Mouse (Mus musculus) kidney, postnatal 0 days (tissue): ENCODE data around the gene Rfx7. TPM values are rescaled to one million over a fixed set of nuclear protein-coding genes. Genes with fewer than 3 reads are reported as not detected.
"Not testable (repeated sequence)": the region's sequence is repeated elsewhere in the genome, so short reads cannot be mapped to it uniquely, and the experiment has no call there.

Experiments used
- ATAC-seq: fragments of 200-750 bp; cut with Nextera tagmentation; replicated peaks from 2 replicates; pipeline ENCODE4 v1.8.0; 2017; ENCODE audit warnings: low read depth, moderate number of reproducible peaks, moderate TSS enrichment, moderate library complexity; ENCODE audit not compliant: low FRiP score
- DNase-seq: peaks from one replicate; pipeline ENCODE4 v3.0.0-alpha.2; 2016; ENCODE audit warnings: low spot score
- H3K27ac ChIP-seq: fragments of 300-500 bp; sonication (generic); 2 replicates; pipeline ENCODE4 v1.5.1; 2014; ENCODE audit warnings: mild to moderate bottlenecking
- H3K27me3 ChIP-seq: fragments of 300-500 bp; sonication (generic); 2 replicates; pipeline ENCODE4 v1.6.1; 2014; ENCODE audit warnings: low read length, mixed read lengths; ENCODE audit not compliant: insufficient read depth
- H3K36me3 ChIP-seq: fragments of 300-500 bp; sonication (generic); 2 replicates; pipeline ENCODE4 v1.6.1; 2014; ENCODE audit warnings: low read length, mixed read lengths; ENCODE audit not compliant: insufficient read depth
- H3K4me1 ChIP-seq: fragments of 300-500 bp; sonication (generic); replicated peaks from 2 replicates; pipeline ENCODE4 v1.6.1; 2014; ENCODE audit warnings: antibody characterized with exemption, low read length, mixed read lengths; ENCODE audit not compliant: insufficient read depth
- H3K4me2 ChIP-seq: fragments of 300-500 bp; sonication (generic); 2 replicates; pipeline ENCODE4 v1.6.1; 2014; ENCODE audit warnings: mild to moderate bottlenecking, low read length, moderate library complexity, mixed read lengths
- H3K4me3 ChIP-seq: fragments of 300-500 bp; sonication (generic); replicated peaks from 2 replicates; pipeline ENCODE4 v1.5.1; 2014; ENCODE audit warnings: low read depth, low read length
- H3K9ac ChIP-seq: fragments of 300-500 bp; sonication (generic); 2 replicates; pipeline ENCODE4 v1.6.1; 2014; ENCODE audit warnings: low read depth, low read length
- H3K9me3 ChIP-seq: fragments of 300-500 bp; sonication (generic); replicated peaks from 2 replicates; pipeline ENCODE4 v1.6.1; 2016; ENCODE audit warnings: low read length, inconsistent platforms, mixed read lengths
- CTCF ChIP-seq: IDR thresholded peaks from 2 replicates; pipeline ENCODE4 v1.5.1; 2016; ENCODE audit warnings: antibody characterized with exemption, low read depth, mild to moderate bottlenecking, moderate library complexity
- WGBS: fragments of 180-500 bp; shearing (Covaris S2); extraction: QIAGEN DNeasy Blood & Tissue Kit; methylation state at CpG from one replicate; pipeline ENCODE4 v1.1.7; 2014; 5-methylcytosine and 5-hydroxymethylcytosine counted together
- polyA plus RNA-seq: library from polyadenylated mRNA; unstranded; fragments of >200 nt; fragmentation: Nextera tagmentation; extraction: Ambion mirVana; gene quantifications from 2 replicates; pipeline ENCODE4 v1.2.1, GENCODE M21; 2015

Gene Rfx7
- polyA plus RNA-seq, 1 experiment from 2014 or later: 9.6 TPM

DNA sequence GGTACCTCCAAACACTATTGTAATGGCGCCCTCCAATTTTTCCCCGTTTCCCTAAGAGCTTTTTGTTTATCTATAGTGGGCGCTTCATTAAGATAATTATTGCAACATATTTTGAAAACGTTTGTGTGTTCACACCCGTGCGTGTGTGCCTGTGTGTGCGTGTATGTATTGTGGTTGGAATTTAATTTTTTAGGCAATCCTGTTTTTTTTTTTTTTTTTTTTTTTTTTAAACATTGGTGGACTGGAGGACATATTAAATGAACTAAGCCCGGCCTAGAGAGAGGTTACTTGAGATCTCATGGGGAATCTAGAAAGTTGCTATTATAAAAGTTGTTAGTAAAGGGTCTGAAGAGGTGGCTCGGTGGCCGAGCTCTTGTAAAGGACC is 131.5 kb downstream of the Rfx7 start:
- no peak for TF ChIP-seq CTCF
- DNase-seq: no peak
- Histone ChIP-seq H3K4me2 (peak overlapping the region; percentile 79), H3K9ac (peak overlapping the region; percentile 100), H3K9me3 (no peaks in the 10 kb centered on the region), H3K27me3 (no peaks in the 10 kb centered on the region), H3K36me3 (peaks cover 8% of the 10 kb centered on the region; the same call in 1 of the 2 replicates), H3K4me3 (peak overlapping the region; percentile 98), H3K27ac (peak overlapping the region; percentile 100), H3K4me1 (peaks cover 16% of the 10 kb centered on the region)
- WGBS: 4% methylated on average over 10 of the region's 10 CpGs
- no peak for ATAC-seq

DNA sequence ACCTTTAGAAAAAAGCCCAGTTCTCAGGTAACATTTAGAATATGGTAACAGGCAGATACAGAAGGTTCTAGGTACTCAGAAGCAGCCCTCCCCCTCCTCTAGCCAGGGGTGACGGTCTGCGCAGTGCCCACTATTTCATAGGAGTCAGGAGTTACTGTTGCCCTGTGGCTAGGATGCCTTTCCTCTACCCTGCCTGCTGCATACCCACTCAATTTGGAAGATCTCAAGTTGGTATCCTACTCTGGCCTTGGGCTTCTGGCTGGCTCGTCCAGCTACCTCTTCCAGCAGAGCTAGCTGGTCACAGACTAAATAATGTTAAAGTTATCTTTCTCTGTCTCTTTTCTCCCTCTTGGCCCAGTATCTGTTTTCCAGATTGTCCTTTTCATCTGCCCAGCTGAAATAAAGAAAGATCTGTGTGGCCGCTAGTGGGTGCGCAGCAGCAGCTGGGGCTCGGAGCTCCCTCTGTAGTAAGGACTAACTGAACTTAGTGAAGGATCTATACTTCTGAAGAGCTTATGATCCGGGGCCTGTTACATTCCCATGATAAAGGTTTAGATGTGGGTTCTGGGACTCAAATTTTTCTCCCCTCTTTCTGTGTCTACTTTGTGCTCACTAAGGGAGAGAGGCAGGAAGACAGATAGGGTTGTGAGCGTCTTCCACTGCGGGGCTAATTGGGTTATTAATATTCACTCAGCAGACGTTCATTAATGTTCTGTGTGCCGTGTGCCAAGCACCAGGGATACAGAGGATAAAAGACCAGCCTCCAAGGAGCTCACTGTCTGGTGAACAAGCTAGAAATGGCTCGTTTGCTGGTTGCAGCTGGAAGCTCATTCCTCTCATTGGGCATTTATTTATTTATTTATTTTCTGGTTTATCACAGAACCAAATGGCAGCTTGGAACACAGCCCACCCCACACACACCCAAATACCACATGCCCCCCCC is 132.6 kb downstream of the Rfx7 start:
- TF ChIP-seq CTCF: peak; percentile 46; the same call in 1 of the 2 replicates

DNA sequence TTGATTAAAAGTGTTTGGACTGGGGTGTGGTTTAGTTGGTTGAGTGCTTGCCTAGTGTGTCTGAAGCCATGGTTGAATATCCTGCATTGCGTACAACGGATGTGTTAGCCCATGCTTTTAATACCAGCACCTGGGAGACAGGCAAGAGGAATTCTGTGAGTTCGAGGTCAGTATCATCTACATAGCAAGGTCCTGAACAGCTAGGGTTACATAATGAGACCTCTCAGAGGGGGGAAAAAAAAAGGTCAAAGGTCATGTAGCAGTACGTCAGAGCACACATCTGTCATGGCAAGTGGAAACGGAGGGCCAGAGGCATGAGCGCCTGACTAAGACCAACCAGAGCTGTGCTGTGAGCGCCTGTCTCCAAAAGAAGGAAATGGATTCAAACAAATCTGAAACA is 133.5 kb downstream of the Rfx7 start:
- peaks cover 16% of the 10 kb centered on the region for H3K4me1 ChIP-seq
- no peaks in the 10 kb centered on the region for H3K9me3 ChIP-seq
- no peak for DNase-seq
- peak overlapping the region; percentile 79 for H3K4me2 ChIP-seq
- no peak for ATAC-seq
- 42% methylated on average over 7 of the region's 7 CpGs for WGBS
- H3K9ac ChIP-seq: no peak overlapping the region
- H3K4me3 ChIP-seq: no peak overlapping the region
- no peak for TF ChIP-seq CTCF
- no peak overlapping the region for H3K27ac ChIP-seq
- H3K27me3 ChIP-seq: no peaks in the 10 kb centered on the region
- peaks cover 21% of the 10 kb centered on the region; the same call in 1 of the 2 replicates for H3K36me3 ChIP-seq

More for the DNA sequence above, 132.6 kb downstream of the Rfx7 start:
- WGBS: 22% methylated on average over 12 of the region's 12 CpGs
- Histone ChIP-seq H3K4me3 (peak overlapping the region; percentile 98), H3K9me3 (no peaks in the 10 kb centered on the region), H3K36me3 (peaks cover 14% of the 10 kb centered on the region; the same call in 1 of the 2 replicates), H3K4me2 (peak overlapping the region; percentile 79), H3K9ac (peak overlapping the region; percentile 100), H3K27me3 (no peaks in the 10 kb centered on the region), H3K27ac (peak overlapping the region; percentile 100), H3K4me1 (peaks cover 16% of the 10 kb centered on the region)
- ATAC-seq (no peak), DNase-seq (peak; percentile 72)

DNA sequence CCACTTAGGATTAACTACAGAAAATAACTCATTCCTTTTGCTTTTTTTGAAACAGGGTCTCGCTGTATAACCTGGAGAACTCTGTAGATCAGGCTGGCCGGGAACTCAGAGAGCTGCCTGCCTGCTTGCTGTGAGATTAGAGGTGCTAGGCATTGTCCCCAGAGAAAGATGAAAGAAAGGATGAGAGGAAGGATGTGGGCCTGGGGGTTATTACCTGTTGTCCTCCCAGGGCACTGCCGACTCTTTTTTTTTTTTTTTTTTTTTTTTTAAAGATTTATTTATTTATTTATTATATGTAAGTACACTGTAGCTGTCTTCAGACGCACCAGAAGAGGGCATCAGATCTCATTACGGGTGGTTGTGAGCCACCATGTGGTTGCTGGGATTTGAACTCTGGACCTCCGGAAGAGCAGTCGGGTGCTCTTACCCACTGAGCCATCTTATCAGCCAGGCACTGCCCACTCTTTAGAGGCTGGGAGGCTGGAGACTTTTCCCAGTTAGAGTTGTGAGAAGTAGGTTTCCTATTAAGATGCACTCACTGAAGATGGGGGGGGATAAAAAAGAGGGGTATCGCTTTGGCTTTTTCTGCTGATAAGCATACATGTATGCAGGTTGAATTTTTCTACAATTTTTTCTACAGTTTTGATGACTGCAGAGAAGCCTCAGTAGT is 134.4 kb downstream of the Rfx7 start:
- H3K27me3 ChIP-seq, ATAC-seq, H3K4me2 ChIP-seq, DNase-seq, H3K9me3 ChIP-seq, H3K27ac ChIP-seq, H3K9ac ChIP-seq, H3K4me3 ChIP-seq: not testable (repeated sequence)
- peaks cover 16% of the 10 kb centered on the region for H3K4me1 ChIP-seq
- peaks cover 23% of the 10 kb centered on the region; the same call in 1 of the 2 replicates for H3K36me3 ChIP-seq
- 77% methylated on average over 6 of the region's 8 CpGs for WGBS

DNA sequence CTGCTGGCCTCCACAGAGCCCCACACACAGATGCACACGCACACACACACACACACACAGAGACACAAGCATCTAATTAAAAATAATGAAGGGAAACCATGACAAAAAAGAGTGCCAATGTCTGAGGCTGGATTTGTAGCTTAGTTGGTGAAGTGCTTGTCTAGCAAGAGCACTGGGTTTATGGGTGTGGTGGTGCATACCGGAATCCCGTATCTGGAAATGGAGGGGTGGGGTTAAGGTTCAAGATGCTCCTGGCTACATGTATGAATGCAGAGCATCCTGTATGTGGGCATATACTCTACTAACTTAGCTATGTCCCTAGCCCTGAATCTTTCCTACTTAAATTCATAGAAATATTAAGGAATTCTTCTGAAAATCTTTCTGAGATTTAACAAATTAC is 135.1 kb downstream of the Rfx7 start:
- no peak overlapping the region for H3K27ac ChIP-seq
- no peak for ATAC-seq
- WGBS: 59% methylated on average over 3 of the region's 3 CpGs

DNA sequence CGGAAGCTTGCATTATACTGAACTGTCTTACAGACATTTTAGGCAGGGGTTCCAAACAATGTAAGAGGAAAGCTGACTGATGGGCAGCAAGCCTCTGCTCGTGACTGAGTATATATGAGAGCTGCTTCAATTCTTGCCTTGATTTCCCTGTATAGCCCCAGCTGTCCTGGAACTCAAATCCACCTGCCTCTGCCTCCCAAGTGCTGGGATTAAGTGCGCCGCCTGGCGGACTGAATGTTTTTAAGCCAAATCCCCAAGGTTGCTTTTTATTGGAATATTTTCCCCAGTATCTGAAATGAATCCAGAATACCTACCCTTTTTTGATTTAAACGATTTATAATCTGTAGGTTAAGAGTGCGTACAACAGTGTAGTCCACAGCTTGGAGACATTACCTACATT is 137.3 kb downstream of the Rfx7 start:
- Histone ChIP-seq H3K4me1 (peaks cover 10% of the 10 kb centered on the region), H3K27me3 (no peaks in the 10 kb centered on the region), H3K9ac (no peak overlapping the region), H3K27ac (no peak overlapping the region), H3K9me3 (no peaks in the 10 kb centered on the region), H3K4me3 (no peak overlapping the region), H3K4me2 (no peak overlapping the region), H3K36me3 (peaks cover 36% of the 10 kb centered on the region; the same call in 1 of the 2 replicates)
- 81% methylated on average over 7 of the region's 7 CpGs for WGBS
- DNase-seq: no peak
- ATAC-seq: no peak
- peak; percentile 29; the same call in 1 of the 2 replicates for TF ChIP-seq CTCF

More for the DNA sequence above, 135.1 kb downstream of the Rfx7 start:
- Histone ChIP-seq H3K9me3 (no peaks in the 10 kb centered on the region), H3K36me3 (peaks cover 27% of the 10 kb centered on the region; the same call in 1 of the 2 replicates), H3K27me3 (no peaks in the 10 kb centered on the region), H3K4me1 (peaks cover 16% of the 10 kb centered on the region), H3K4me3 (no peak overlapping the region), H3K9ac (no peak overlapping the region), H3K4me2 (no peak overlapping the region)
- no peak for DNase-seq
- no peak for TF ChIP-seq CTCF
